Mouse (Mus musculus): ENCODE results near the gene Hdac10.

- TF ChIP-seq SMC3 (IDR thresholded peaks at IDR 0.05; ENCODE audit: low read depth, low read length) (no peak), GATA1 (IDR thresholded peaks at IDR 0.05; ENCODE audit: low read depth, low read length) (no peak), MAZ (IDR thresholded peaks at IDR 0.05; ENCODE audit: low read depth, low read length) (no peak), CTCF (IDR thresholded peaks at IDR 0.05 in 2 of 3, conservative IDR thresholded peaks at IDR 0.05 in 1 of 3; ENCODE audit: control insufficient read depth in 1 of 3, insufficient read depth in 1 of 3, low read depth in 2 of 3, low read length in 3 of 3, poor library complexity in 1 of 3, severe bottlenecking in 1 of 3) (no peak), MAX (IDR thresholded peaks at IDR 0.05; ENCODE audit: low read length) (no peak), ZKSCAN1 (IDR thresholded peaks at IDR 0.05; ENCODE audit: low read depth, low read length) (no peak), ZNF384 (IDR thresholded peaks at IDR 0.05; ENCODE audit: low read depth, low read length) (no peak), EP300 (IDR thresholded peaks at IDR 0.05; ENCODE audit: low read depth in 1 of 2, low read length in 2 of 2) (no peak), POLR2A (IDR thresholded peaks at IDR 0.05; ENCODE audit: control insufficient read depth in 1 of 2, insufficient read depth in 1 of 2, low read depth in 1 of 2, low read length in 2 of 2, poor library complexity in 1 of 2) (no peak), ETS1 (IDR thresholded peaks at IDR 0.05; ENCODE audit: low read depth, low read length) (no peak), CHD1 (IDR thresholded peaks at IDR 0.05; ENCODE audit: low read depth, low read length) (no peak), USF2 (IDR thresholded peaks at IDR 0.05; ENCODE audit: borderline replicate concordance in 1 of 2, insufficient read depth in 1 of 2, low read depth in 1 of 2, low read length in 2 of 2) (no peak), GABPA (IDR thresholded peaks at IDR 0.05; ENCODE audit: low read depth, low read length) (no peak)
Observed at GRCm38 (mm10) chr15:89177121-89177520, 48.6 kb upstream of the Hdac10 start.
